Mouse (Mus musculus) small intestine, adult 2 months (tissue): ENCODE measurements at regions not wholly inside any gene's neighbourhood (a gene's known extent, or its start where the extent isn't known, plus 50 kb on each side); places are given as distances from the start of the nearest gene placed in this dataset.

ENCODE experiments used
- H3K27ac ChIP-seq: fragments of 200-500 bp; 2 replicates; pipeline ENCODE4 v1.5.1; 2012; ENCODE audit warnings: low read depth, low read length, control low read depth, inconsistent platforms; ENCODE audit not compliant: insufficient read depth
- H3K27me3 ChIP-seq: fragments of 200-500 bp; 2 replicates; pipeline ENCODE4 v1.6.1; 2012; ENCODE audit warnings: mild to moderate bottlenecking, moderate library complexity, low read length, inconsistent platforms; ENCODE audit not compliant: control insufficient read depth, insufficient read depth
- H3K36me3 ChIP-seq: fragments of 200-500 bp; 2 replicates; pipeline ENCODE4 v1.6.1; 2012; ENCODE audit warnings: mild to moderate bottlenecking, low read length, control low read depth, inconsistent platforms; ENCODE audit not compliant: control insufficient read depth, insufficient read depth
- H3K4me1 ChIP-seq: fragments of 200-500 bp; 2 replicates; pipeline ENCODE4 v1.6.1; 2012; ENCODE audit warnings: low read length, inconsistent platforms, mixed read lengths; ENCODE audit not compliant: control insufficient read depth, insufficient read depth, insufficient read length
- H3K4me3 ChIP-seq: fragments of 200-500 bp; 2 replicates; pipeline ENCODE4 v1.5.1; 2012; ENCODE audit warnings: low read depth, mild to moderate bottlenecking, control low read depth, inconsistent platforms, low read length, moderate library complexity
- CTCF ChIP-seq: fragments of 200-500 bp; IDR thresholded peaks from 2 replicates; pipeline ENCODE4 v1.5.1; 2012; ENCODE audit warnings: low read depth, mild to moderate bottlenecking, control low read depth, inconsistent platforms, low read length, moderate library complexity, mixed read lengths; ENCODE audit not compliant: insufficient replicate concordance, insufficient read length; ENCODE audit errors: extremely low read depth
- POLR2A ChIP-seq: fragments of 200-500 bp; IDR thresholded peaks from 2 replicates; pipeline ENCODE4 v1.6.1; 2012; ENCODE audit warnings: low read depth, mild to moderate bottlenecking, control low read depth, inconsistent platforms, low read length, moderate library complexity
- WGBS: fragments of 180-500 bp; shearing (Covaris S2); methylation state at CpG from one replicate; pipeline ENCODE4 v1.1.7; 2018; 5-methylcytosine and 5-hydroxymethylcytosine counted together

- H3K27me3 ChIP-seq = no peaks in the 10 kb centered on the region
- no peaks in the 10 kb centered on the region for H3K4me1 ChIP-seq
- 91% methylated on average over 5 of the region's 5 CpGs for WGBS
- TF ChIP-seq CTCF (no peak), POLR2A (no peak)
- H3K27ac ChIP-seq = no peak overlapping the region
- no peak overlapping the region for H3K4me3 ChIP-seq
- H3K36me3 ChIP-seq = no peaks in the 10 kb centered on the region
These were observed 67.3 kb upstream of the Lpp start for GRCm38 (mm10) chr16:24326046-24326445.

GRCm38 (mm10) chr16:24324917-24325316 is 68.4 kb upstream of the Lpp start:
- TF ChIP-seq CTCF (no peak), POLR2A (no peak)
- H3K27me3 ChIP-seq = no peaks in the 10 kb centered on the region
- WGBS = 92% methylated on average over 2 of the region's 2 CpGs

GRCm38 (mm10) chr16:24318723-24319437 is 74.4 kb upstream of the Lpp start:
- Histone ChIP-seq H3K27ac (no peak overlapping the region), H3K4me1 (peaks cover 5% of the 10 kb centered on the region; the same call in 1 of the 2 replicates), H3K36me3 (no peaks in the 10 kb centered on the region), H3K4me3 (no peak overlapping the region), H3K27me3 (no peaks in the 10 kb centered on the region)
- 86% methylated on average over 8 of the region's 8 CpGs for WGBS
- no peak for TF ChIP-seq CTCF
- no peak for TF ChIP-seq POLR2A

More at GRCm38 (mm10) chr16:24324917-24325316, 68.4 kb upstream of the Lpp start:
- Histone ChIP-seq H3K36me3 (no peaks in the 10 kb centered on the region), H3K4me1 (no peaks in the 10 kb centered on the region), H3K27ac (no peak overlapping the region), H3K4me3 (no peak overlapping the region)

- peaks cover 10% of the 10 kb centered on the region; the same call in 1 of the 2 replicates for H3K4me1 ChIP-seq
- peak overlapping the region; percentile 74 for H3K27ac ChIP-seq
- no peak for TF ChIP-seq POLR2A
- TF ChIP-seq CTCF = peak; percentile 25; the same call in 1 of the 2 replicates
- 24% methylated on average over 7 of the region's 7 CpGs for WGBS
- no peaks in the 10 kb centered on the region for H3K36me3 ChIP-seq
- no peak overlapping the region for H3K4me3 ChIP-seq
- H3K27me3 ChIP-seq = no peaks in the 10 kb centered on the region
These were observed 79.6 kb upstream of the Lpp start for GRCm38 (mm10) chr16:24313544-24314326.

GRCm38 (mm10) chr16:24305391-24305790 is 87.9 kb upstream of the Lpp start:
- Histone ChIP-seq H3K36me3 (no peaks in the 10 kb centered on the region), H3K27me3 (no peaks in the 10 kb centered on the region), H3K4me3 (no peak overlapping the region), H3K27ac (no peak overlapping the region), H3K4me1 (no peaks in the 10 kb centered on the region)
- TF ChIP-seq POLR2A (no peak), CTCF (no peak)
- WGBS = 92% methylated on average over 1 of the region's 1 CpGs

GRCm38 (mm10) chr16:24296790-24297189 is 96.5 kb upstream of the Lpp start:
- 37% methylated on average over 3 of the region's 3 CpGs for WGBS
- no peaks in the 10 kb centered on the region for H3K27me3 ChIP-seq
- no peak overlapping the region for H3K27ac ChIP-seq

More at GRCm38 (mm10) chr16:24296790-24297189, 96.5 kb upstream of the Lpp start:
- Histone ChIP-seq H3K36me3 (no peaks in the 10 kb centered on the region), H3K4me1 (no peaks in the 10 kb centered on the region; the same call in 1 of the 2 replicates), H3K4me3 (no peak overlapping the region)
- TF ChIP-seq CTCF = no peak
- no peak for TF ChIP-seq POLR2A
